Mouse (Mus musculus): Measurements from ENCODE around the gene Tgfbr2.

- TF ChIP-seq CTCF (conservative IDR thresholded peaks at IDR 0.05; ENCODE audit: low read length): peak; percentile 77
- no peak for TF ChIP-seq POU5F1 (IDR thresholded peaks at IDR 0.05; ENCODE audit: borderline replicate concordance, low read length)
- no peak for TF ChIP-seq NANOG (IDR thresholded peaks at IDR 0.05; ENCODE audit: borderline replicate concordance, low read length)
These were observed 114.5 kb downstream of the Tgfbr2 start for GRCm38 (mm10) chr9:116060691-116061090.
